Mouse (Mus musculus): ENCODE results near the gene Gpi1. TPM values are rescaled to one million over a fixed set of nuclear protein-coding genes. Genes with fewer than 3 reads are reported as not detected.

The Gpi1 gene
- polyA plus RNA-seq, 1 experiment from 2014 or later: 179 TPM

- peak overlapping the region; percentile 90 for H3K4me3 ChIP-seq (ENCODE audit: low read depth, low read length)
- WGBS: under 1% methylated on average over 54 of the region's 54 CpGs
- H3K27me3 ChIP-seq (replicated peaks; ENCODE audit: control insufficient read depth, insufficient read depth, low read length): no peaks in the 10 kb centered on the region
- H3K9ac ChIP-seq (ENCODE audit: low read depth, low read length): peak overlapping the region; percentile 90
- no peaks in the 10 kb centered on the region for H3K4me1 ChIP-seq (replicated peaks; ENCODE audit: control insufficient read depth, insufficient read depth, low read length)
- TF ChIP-seq CTCF (IDR thresholded peaks at IDR 0.05; ENCODE audit: low read depth): no peak
- peak overlapping the region; percentile 88 for H3K4me2 ChIP-seq (replicated peaks; ENCODE audit: low read depth)
- H3K36me3 ChIP-seq (ENCODE audit: control insufficient read depth, insufficient read depth): peaks cover 19% of the 10 kb centered on the region
- no peaks in the 10 kb centered on the region for H3K9me3 ChIP-seq (ENCODE audit: control insufficient read depth)
- peak overlapping the region; percentile 82 for H3K27ac ChIP-seq (ENCODE audit: low read depth, low read length)
- ATAC-seq: peak; percentile 76
Measured at GRCm38 (mm10) chr7:34167766-34168469, 62.2 kb downstream of the Gpi1 start.

GRCm38 (mm10) chr7:34166850-34167249, 63.3 kb downstream of the Gpi1 start:
- H3K4me2 ChIP-seq (replicated peaks; ENCODE audit: low read depth): no peak overlapping the region
- H3K4me3 ChIP-seq (ENCODE audit: low read depth, low read length): no peak overlapping the region

GRCm38 (mm10) chr7:34165999-34166398, 64.1 kb downstream of the Gpi1 start:
- Histone ChIP-seq H3K27ac (ENCODE audit: low read depth, low read length) (no peak overlapping the region), H3K4me3 (ENCODE audit: low read depth, low read length) (no peak overlapping the region), H3K9ac (ENCODE audit: low read depth, low read length) (no peak overlapping the region), H3K36me3 (ENCODE audit: control insufficient read depth, insufficient read depth) (peaks cover 39% of the 10 kb centered on the region), H3K4me1 (replicated peaks; ENCODE audit: control insufficient read depth, insufficient read depth, low read length) (no peaks in the 10 kb centered on the region), H3K27me3 (replicated peaks; ENCODE audit: control insufficient read depth, insufficient read depth, low read length) (no peaks in the 10 kb centered on the region), H3K9me3 (ENCODE audit: control insufficient read depth) (no peaks in the 10 kb centered on the region), H3K4me2 (replicated peaks; ENCODE audit: low read depth) (no peak overlapping the region)
- 77% methylated on average over 3 of the region's 3 CpGs for WGBS
- no peak for ATAC-seq
- no peak for TF ChIP-seq CTCF (IDR thresholded peaks at IDR 0.05; ENCODE audit: low read depth)

More at GRCm38 (mm10) chr7:34166850-34167249, 63.3 kb downstream of the Gpi1 start:
- ATAC-seq: no peak
- Histone ChIP-seq H3K27ac (ENCODE audit: low read depth, low read length) (no peak overlapping the region), H3K9me3 (ENCODE audit: control insufficient read depth) (no peaks in the 10 kb centered on the region), H3K27me3 (replicated peaks; ENCODE audit: control insufficient read depth, insufficient read depth, low read length) (no peaks in the 10 kb centered on the region), H3K36me3 (ENCODE audit: control insufficient read depth, insufficient read depth) (peaks cover 30% of the 10 kb centered on the region), H3K4me1 (replicated peaks; ENCODE audit: control insufficient read depth, insufficient read depth, low read length) (no peaks in the 10 kb centered on the region), H3K9ac (ENCODE audit: low read depth, low read length) (no peak overlapping the region)
- peak; percentile 63 for TF ChIP-seq CTCF (IDR thresholded peaks at IDR 0.05; ENCODE audit: low read depth)
- 45% methylated on average over 4 of the region's 4 CpGs for WGBS

DNA sequence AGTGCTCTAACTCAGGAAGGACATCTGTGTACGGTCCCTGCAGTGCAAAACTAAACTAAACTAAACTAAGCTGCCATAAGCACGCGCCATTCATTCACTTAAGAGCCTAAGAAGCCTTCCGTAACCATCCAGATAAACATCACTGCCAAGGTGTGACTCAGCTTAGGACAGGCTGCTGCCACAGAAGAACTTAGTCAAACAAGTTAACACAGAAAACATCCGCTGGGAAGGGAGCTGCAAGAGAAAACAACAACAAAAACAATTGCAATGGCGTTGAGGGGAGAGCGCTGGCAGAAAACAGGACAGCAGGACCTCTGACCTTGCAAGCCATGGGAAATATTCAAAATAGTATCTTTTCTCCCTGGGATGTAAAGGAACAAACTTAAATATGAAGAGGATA, 65.5 kb downstream of the Gpi1 start:
- H3K9me3 ChIP-seq (ENCODE audit: control insufficient read depth): no peaks in the 10 kb centered on the region
- ATAC-seq: no peak
- H3K27me3 ChIP-seq (replicated peaks; ENCODE audit: control insufficient read depth, insufficient read depth, low read length): no peaks in the 10 kb centered on the region
- WGBS: 91% methylated on average over 7 of the region's 7 CpGs
- TF ChIP-seq CTCF (IDR thresholded peaks at IDR 0.05; ENCODE audit: low read depth): no peak
- H3K9ac ChIP-seq (ENCODE audit: low read depth, low read length): no peak overlapping the region
- H3K4me1 ChIP-seq (replicated peaks; ENCODE audit: control insufficient read depth, insufficient read depth, low read length): no peaks in the 10 kb centered on the region
- no peak overlapping the region for H3K4me3 ChIP-seq (ENCODE audit: low read depth, low read length)
- H3K4me2 ChIP-seq (replicated peaks; ENCODE audit: low read depth): no peak overlapping the region
- H3K36me3 ChIP-seq (ENCODE audit: control insufficient read depth, insufficient read depth): peaks cover 49% of the 10 kb centered on the region
- no peak overlapping the region for H3K27ac ChIP-seq (ENCODE audit: low read depth, low read length)

DNA sequence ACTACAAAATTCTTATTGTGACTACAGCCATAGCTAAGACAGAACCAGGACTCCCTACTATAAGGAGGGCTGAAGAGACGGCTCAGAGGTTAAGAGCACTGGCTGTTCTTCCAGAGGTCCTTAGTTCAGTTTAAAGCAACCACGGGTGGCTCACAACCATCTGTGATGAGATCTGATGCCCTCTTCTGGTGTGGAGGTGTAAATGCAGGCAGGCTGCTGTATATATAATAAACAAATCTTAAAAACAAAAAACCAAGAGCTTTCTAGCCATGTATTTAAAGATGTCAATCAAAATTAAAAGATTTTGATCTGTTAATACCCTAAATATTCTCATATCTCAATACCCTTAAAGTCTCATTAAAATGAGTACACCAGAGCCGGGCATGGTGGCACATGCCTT, 71.0 kb downstream of the Gpi1 start:
- Histone ChIP-seq H3K9ac (ENCODE audit: low read depth, low read length) (no peak overlapping the region), H3K4me3 (ENCODE audit: low read depth, low read length) (no peak overlapping the region), H3K27me3 (replicated peaks; ENCODE audit: control insufficient read depth, insufficient read depth, low read length) (no peaks in the 10 kb centered on the region), H3K4me1 (replicated peaks; ENCODE audit: control insufficient read depth, insufficient read depth, low read length) (no peaks in the 10 kb centered on the region), H3K36me3 (ENCODE audit: control insufficient read depth, insufficient read depth) (peaks cover 82% of the 10 kb centered on the region), H3K9me3 (ENCODE audit: control insufficient read depth) (no peaks in the 10 kb centered on the region), H3K4me2 (replicated peaks; ENCODE audit: low read depth) (no peak overlapping the region), H3K27ac (ENCODE audit: low read depth, low read length) (no peak overlapping the region)
- peak; percentile 38; the same call in 1 of the 2 replicates for TF ChIP-seq CTCF (IDR thresholded peaks at IDR 0.05; ENCODE audit: low read depth)
- no peak for ATAC-seq
- 92% methylated on average over 3 of the region's 3 CpGs for WGBS

DNA sequence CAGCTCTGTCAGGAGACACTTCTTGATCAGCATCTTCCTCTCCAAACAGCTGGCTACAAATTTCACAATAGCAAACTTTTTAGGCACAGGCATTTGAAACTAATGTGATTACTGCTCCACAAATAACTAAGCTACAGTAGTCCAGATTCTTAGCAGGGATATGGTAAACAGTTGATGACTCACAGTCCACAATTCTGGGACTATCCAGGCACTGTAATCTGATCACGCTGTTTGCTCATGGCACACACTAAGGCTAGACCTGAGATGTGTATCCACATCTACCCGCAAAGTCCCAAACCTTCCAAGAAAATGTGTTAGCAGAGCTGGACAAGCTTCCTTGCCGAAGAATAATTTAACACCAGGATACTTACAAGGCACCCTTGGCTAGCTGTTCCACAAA, 72.1 kb downstream of the Gpi1 start:
- WGBS: 92% methylated on average over 3 of the region's 3 CpGs
- ATAC-seq: no peak
- Histone ChIP-seq H3K4me2 (replicated peaks; ENCODE audit: low read depth) (no peak overlapping the region), H3K27ac (ENCODE audit: low read depth, low read length) (no peak overlapping the region), H3K4me1 (replicated peaks; ENCODE audit: control insufficient read depth, insufficient read depth, low read length) (no peaks in the 10 kb centered on the region), H3K4me3 (ENCODE audit: low read depth, low read length) (no peak overlapping the region), H3K9ac (ENCODE audit: low read depth, low read length) (no peak overlapping the region), H3K36me3 (ENCODE audit: control insufficient read depth, insufficient read depth) (peaks cover 82% of the 10 kb centered on the region), H3K27me3 (replicated peaks; ENCODE audit: control insufficient read depth, insufficient read depth, low read length) (no peaks in the 10 kb centered on the region), H3K9me3 (ENCODE audit: control insufficient read depth) (no peaks in the 10 kb centered on the region)
- no peak for TF ChIP-seq CTCF (IDR thresholded peaks at IDR 0.05; ENCODE audit: low read depth)

Other genes with a start within 250 kb of the Gpi1 start
- not detected in 2 replicates for gene Scgb2b27, start 216.4 kb downstream of the Gpi1 start, polyA plus RNA-seq (2015; fragmentation: Nextera tagmentation; extraction: Ambion mirVana)
- gene Scgb1b27, start 208.9 kb downstream of the Gpi1 start, polyA plus RNA-seq (2015; fragmentation: Nextera tagmentation; extraction: Ambion mirVana): not detected in 2 replicates
- gene Scgb1b30, start 134.9 kb downstream of the Gpi1 start, polyA plus RNA-seq (2015; fragmentation: Nextera tagmentation; extraction: Ambion mirVana): not detected in 2 replicates
- gene Wtip, start 97.1 kb downstream of the Gpi1 start, polyA plus RNA-seq (2015; fragmentation: Nextera tagmentation; extraction: Ambion mirVana): 3.2 TPM in 2 replicates
- gene Uba2, start 60.7 kb downstream of the Gpi1 start, polyA plus RNA-seq (2015; fragmentation: Nextera tagmentation; extraction: Ambion mirVana): 50.2 and 50.8 TPM in 2 replicates
- gene Pdcd2l, start 33.7 kb downstream of the Gpi1 start, polyA plus RNA-seq (2015; fragmentation: Nextera tagmentation; extraction: Ambion mirVana): 26.3 and 26.7 TPM in 2 replicates
- not detected in 2 replicates for gene Gm6096, start 20.7 kb upstream of the Gpi1 start, polyA plus RNA-seq (2015; fragmentation: Nextera tagmentation; extraction: Ambion mirVana)
- 18.6 and 21.2 TPM in 2 replicates for gene 4931406P16Rik, start 83.2 kb upstream of the Gpi1 start, polyA plus RNA-seq (2015; fragmentation: Nextera tagmentation; extraction: Ambion mirVana)
- 46.7 and 47.1 TPM in 2 replicates for gene Lsm14a, start 163.0 kb upstream of the Gpi1 start, polyA plus RNA-seq (2015; fragmentation: Nextera tagmentation; extraction: Ambion mirVana)

Measured in intestine, postnatal 0 days (tissue).